Mouse (Mus musculus) brain, embryonic 14.5 days (tissue): Measurements from ENCODE around the gene Epb41. TPM values are rescaled to one million over a fixed set of nuclear protein-coding genes. Genes with fewer than 3 reads are reported as not detected.

ENCODE experiments used
- DNase-seq: peaks from one replicate; pipeline ENCODE4 v3.0.0-alpha.2; 2011; ENCODE audit warnings: low read depth
- CTCF ChIP-seq: fragments of 200-500 bp; IDR thresholded peaks from 2 replicates; pipeline ENCODE4 v1.5.1; 2012; ENCODE audit warnings: inconsistent platforms, mild to moderate bottlenecking, moderate library complexity, borderline replicate concordance; ENCODE audit not compliant: insufficient read depth, insufficient read length; ENCODE audit errors: extremely low read depth
- POLR2A ChIP-seq: fragments of 200-500 bp; IDR thresholded peaks from 2 replicates; pipeline ENCODE4 v1.6.1; 2012; ENCODE audit warnings: mild to moderate bottlenecking, inconsistent platforms, borderline replicate concordance; ENCODE audit not compliant: poor library complexity, insufficient read depth, insufficient read length, severe bottlenecking; ENCODE audit errors: extremely low read depth
- polyA plus RNA-seq: library from polyadenylated mRNA; depleted of rRNA; stranded (reverse); fragments of >200 nt; gene quantifications from 2 replicates; pipeline ENCODE4 v1.2.3, GENCODE M21; 2012

The Epb41 gene
- polyA plus RNA-seq, 1 experiment, result 111 TPM

GRCm38 (mm10) chr4:132051321-132052275, 23.5 kb downstream of the Epb41 start:
- peak; percentile 53 for DNase-seq
- TF ChIP-seq POLR2A (no peak), CTCF (no peak)

- peak; percentile 67 for DNase-seq
- TF ChIP-seq POLR2A (no peak), CTCF (no peak)
Observed at GRCm38 (mm10) chr4:132049549-132050200, 25.4 kb downstream of the Epb41 start.

- DNase-seq, result peak; percentile 99
- TF ChIP-seq POLR2A (peak; percentile 96), CTCF (no peak)
Observed at GRCm38 (mm10) chr4:132048995-132049404, 26.1 kb downstream of the Epb41 start.

GRCm38 (mm10) chr4:132048011-132048991, 26.8 kb downstream of the Epb41 start:
- TF ChIP-seq CTCF, result no peak
- TF ChIP-seq POLR2A, result no peak
- peak; percentile 80 for DNase-seq

GRCm38 (mm10) chr4:132043726-132044125, 31.4 kb downstream of the Epb41 start:
- TF ChIP-seq CTCF (no peak), POLR2A (no peak)
- no peak for DNase-seq

GRCm38 (mm10) chr4:132041471-132042332, 33.4 kb downstream of the Epb41 start:
- no peak for DNase-seq
- TF ChIP-seq CTCF (no peak), POLR2A (no peak)

GRCm38 (mm10) chr4:132039975-132040645, 35.0 kb downstream of the Epb41 start:
- TF ChIP-seq CTCF, result no peak
- no peak for TF ChIP-seq POLR2A
- no peak for DNase-seq

GRCm38 (mm10) chr4:132039521-132039920, 35.6 kb downstream of the Epb41 start:
- no peak for DNase-seq
- no peak for TF ChIP-seq POLR2A
- TF ChIP-seq CTCF, result no peak

- no peak for DNase-seq
- TF ChIP-seq POLR2A (no peak), CTCF (no peak)
Observed at GRCm38 (mm10) chr4:132038809-132039208, 36.3 kb downstream of the Epb41 start.

- TF ChIP-seq POLR2A, result no peak
- TF ChIP-seq CTCF, result no peak
- DNase-seq, result peak; percentile 22
Observed at GRCm38 (mm10) chr4:132037991-132038390, 37.1 kb downstream of the Epb41 start.

GRCm38 (mm10) chr4:132037137-132037536, 38.0 kb downstream of the Epb41 start:
- TF ChIP-seq CTCF, result no peak
- no peak for TF ChIP-seq POLR2A
- DNase-seq, result no peak
